Mouse (Mus musculus) ES-E14 (cell line): Measurements from ENCODE around the gene Ms4a1. TPM values are rescaled to one million over a fixed set of nuclear protein-coding genes. Genes with fewer than 3 reads are reported as not detected.
A peak's percentile ranks its signal among the peaks of the same experiment; 100 is the strongest.
"Not testable (repeated sequence)": the region's sequence is repeated elsewhere in the genome, so short reads cannot be mapped to it uniquely, and the experiment has no call there.

Source experiments
- DNase-seq: peaks from one replicate; pipeline ENCODE4 v3.0.0-alpha.2; 2013; ENCODE audit warnings: low read depth, low spot score
- H3K27ac ChIP-seq: 2 replicates; pipeline ENCODE4 v1.5.1; 2012; ENCODE audit warnings: low read depth, mild to moderate bottlenecking, low read length, moderate library complexity, mixed read lengths; ENCODE audit not compliant: poor library complexity, insufficient read depth, severe bottlenecking
- H3K36me3 ChIP-seq: 2 replicates; pipeline ENCODE4 v1.6.1; 2012; ENCODE audit warnings: mild to moderate bottlenecking, low read length, moderate library complexity, mixed read lengths; ENCODE audit not compliant: control insufficient read depth, poor library complexity, insufficient read depth, severe bottlenecking
- H3K4me1 ChIP-seq, 2 experiments: fragments of 150-350 bp in 1 of 2; sonication (generic) in 1 of 2; 2 replicates each; pipeline ENCODE4 v1.6.1; 2012; ENCODE audit warnings: low read length in 2 of 2, mild to moderate bottlenecking in 1 of 2, mixed read lengths in 1 of 2; ENCODE audit not compliant: control insufficient read depth in 2 of 2, insufficient read depth in 2 of 2, poor library complexity in 1 of 2
- H3K4me3 ChIP-seq, 2 experiments: fragments of 150-350 bp in 1 of 2; sonication (generic) in 1 of 2; 2 replicates each; pipeline ENCODE4 v1.5.1; 2012; ENCODE audit warnings: low read length in 2 of 2, low read depth in 1 of 2, mild to moderate bottlenecking in 1 of 2, mixed read lengths in 1 of 2; ENCODE audit not compliant: insufficient read depth in 1 of 2, poor library complexity in 1 of 2, severe bottlenecking in 1 of 2
- H3K9ac ChIP-seq: 2 replicates; pipeline ENCODE4 v1.6.1; 2012; ENCODE audit warnings: low read depth, mild to moderate bottlenecking, low read length, mixed read lengths; ENCODE audit not compliant: poor library complexity, insufficient read depth, severe bottlenecking
- H3K9me3 ChIP-seq: fragments of 150-350 bp; sonication (generic); 2 replicates; pipeline ENCODE4 v1.6.1; 2012; ENCODE audit warnings: low read depth, mild to moderate bottlenecking, low read length; ENCODE audit not compliant: control insufficient read depth, insufficient read depth
- CHD2 ChIP-seq: IDR thresholded peaks from 2 replicates; pipeline ENCODE4 v1.6.1; 2014; ENCODE audit warnings: mild to moderate bottlenecking, low read depth, low read length, inconsistent platforms
- HCFC1 ChIP-seq: IDR thresholded peaks from 2 replicates; pipeline ENCODE4 v1.6.1; 2012; ENCODE audit warnings: low read length, inconsistent platforms, borderline replicate concordance; ENCODE audit not compliant: insufficient read depth
- MAFK ChIP-seq: IDR thresholded peaks from 2 replicates; pipeline ENCODE4 v1.6.1; 2014; ENCODE audit warnings: mild to moderate bottlenecking, low read depth, low read length, inconsistent platforms; ENCODE audit not compliant: insufficient read depth
- ZC3H11A ChIP-seq: IDR thresholded peaks from 2 replicates; pipeline ENCODE4 v1.6.1; 2012; ENCODE audit warnings: low read depth, mild to moderate bottlenecking, inconsistent platforms, low read length, borderline replicate concordance
- ZNF384 ChIP-seq: IDR thresholded peaks from 2 replicates; pipeline ENCODE4 v1.6.1; 2012; ENCODE audit warnings: low read depth, low read length, inconsistent platforms
- in situ Hi-C, 2 experiments: fragments of 600-800 bp; cut with MboI; formaldehyde crosslinking; loops; one replicate each; pipeline ENCODE4 v1.15.1; 2025; ENCODE audit warnings: low sequenced_read_pairs in 2 of 2, inconsistent platforms in 1 of 2; ENCODE audit not compliant: unreplicated experiment in 2 of 2
- total RNA-seq: library from RNA; depleted of rRNA; stranded (reverse); fragments of 300-350 nt; gene quantifications from 2 replicates; pipeline ENCODE4 v1.2.3, GENCODE M21; 2012; rRNA removed

Ms4a1 gene
- total RNA-seq, result 0.11 and 0.62 TPM in 2 replicates

DNA sequence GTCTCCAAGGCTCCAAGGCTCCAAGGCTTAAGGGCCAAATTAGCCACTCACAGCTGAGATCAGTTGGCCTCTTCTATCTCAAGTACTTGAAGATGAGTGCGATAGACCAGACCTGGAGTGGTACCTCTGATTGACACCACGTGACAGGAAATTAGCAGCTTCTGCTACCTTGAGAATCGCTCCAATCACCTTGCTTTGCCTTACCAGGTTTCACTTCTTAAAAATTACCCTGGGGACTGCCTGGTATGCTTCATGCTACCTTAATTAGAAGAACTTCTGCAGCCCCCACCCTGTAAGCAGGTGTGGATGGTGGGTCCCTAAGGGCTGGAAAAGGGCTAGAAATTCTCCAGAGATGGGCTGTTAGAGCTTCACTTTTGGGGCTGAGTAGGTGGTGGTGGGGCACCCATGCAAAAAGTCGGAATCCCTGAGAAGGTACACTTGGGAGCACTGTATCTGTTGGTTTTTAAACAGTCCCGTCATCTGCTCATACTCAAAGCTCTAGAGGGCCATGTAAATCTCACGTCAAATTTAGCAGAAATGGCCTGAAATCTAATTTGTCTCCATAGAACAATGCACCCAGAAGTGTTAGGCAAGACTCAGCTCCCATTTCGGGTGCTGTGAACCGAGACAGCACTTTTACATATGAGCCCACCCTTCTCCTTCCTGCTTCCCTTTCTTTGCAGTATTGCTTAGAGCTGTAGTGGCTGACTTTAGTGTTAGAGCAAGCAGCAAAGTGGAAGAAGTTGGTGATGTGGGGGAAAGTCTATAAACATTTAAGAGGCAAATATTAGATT is at the start of gene Ms4a1:
TSS of gene Ms4a1 (minus strand) at position 190 of the 794 bp plus-strand sequence.
- TF ChIP-seq HCFC1, result no peak
- TF ChIP-seq ZC3H11A, result no peak
- TF ChIP-seq CHD2, result no peak
- DNase-seq, result no peak
- Histone ChIP-seq H3K27ac (no peak within 1 kb of the TSS), H3K9ac (no peak within 1 kb of the TSS), H3K36me3 (no peaks in the 10 kb centered on the region), H3K4me1 (no peaks in the 10 kb centered on the region), H3K9me3 (no peaks in the 10 kb centered on the region), H3K4me3 (no peak within 1 kb of the TSS)
- in situ Hi-C loops, result no loop called here

DNA sequence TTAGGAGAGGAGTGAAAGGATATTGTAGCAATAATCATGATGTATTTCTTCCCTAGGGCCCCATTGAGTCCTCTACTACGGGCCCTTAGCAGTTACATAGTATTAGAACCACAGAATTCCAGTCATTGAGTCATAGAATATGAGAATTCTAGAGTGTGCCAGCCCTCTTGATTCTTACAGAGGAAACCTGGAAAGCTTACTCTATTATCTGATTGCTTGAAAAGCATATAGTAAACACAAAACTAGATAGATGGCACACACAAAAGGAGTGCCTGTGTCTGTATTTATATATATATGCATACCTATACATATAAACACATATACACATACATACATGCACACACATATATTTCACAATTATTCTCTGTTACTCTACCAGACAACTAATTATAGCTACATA is 48.3 kb upstream of the Ms4a1 start, which contains the start of gene Ms4a14:
TSS of gene Ms4a14 (minus strand) at position 101 of the 400 bp plus-strand sequence.
- no peaks in the 10 kb centered on the region for H3K9me3 ChIP-seq
- H3K27ac ChIP-seq, result no peak within 1 kb of the TSS
- no peak within 1 kb of the TSS for H3K4me3 ChIP-seq
- no peaks in the 10 kb centered on the region for H3K36me3 ChIP-seq
- in situ Hi-C loops, result no loop called here
- 0 out of 4 replicates have a peak, but pooled peaks cover 2 to 3% of the 10 kb centered on the region in 2 experiments for H3K4me1 ChIP-seq
- no peak within 1 kb of the TSS for H3K9ac ChIP-seq
- no peak for DNase-seq
- TF ChIP-seq ZC3H11A, result no peak
- TF ChIP-seq HCFC1, result no peak
- no peak for TF ChIP-seq CHD2

DNA sequence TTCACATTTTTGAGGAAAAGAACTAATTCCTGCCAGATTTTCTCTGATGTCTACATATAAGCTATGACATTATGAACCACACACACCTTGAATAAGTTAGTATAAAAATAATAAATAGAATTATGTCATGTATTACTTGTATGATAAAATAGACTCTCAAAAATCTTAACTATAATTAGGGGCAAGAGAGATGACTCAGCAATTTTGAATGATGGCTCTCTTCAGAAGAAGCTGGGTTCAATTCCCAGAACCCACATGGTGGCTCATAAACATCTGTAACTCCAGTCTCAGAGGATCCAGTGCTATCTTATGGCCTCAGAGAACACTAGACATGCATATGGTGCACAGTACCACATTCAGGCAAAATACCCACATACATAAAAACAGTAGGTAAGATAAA is 42.8 kb upstream of the Ms4a1 start:
- no peak for TF ChIP-seq CHD2
- TF ChIP-seq MAFK, result peak; percentile 80
- no peak for TF ChIP-seq ZC3H11A
- TF ChIP-seq ZNF384, result no peak
- H3K27ac ChIP-seq, result no peak overlapping the region

DNA sequence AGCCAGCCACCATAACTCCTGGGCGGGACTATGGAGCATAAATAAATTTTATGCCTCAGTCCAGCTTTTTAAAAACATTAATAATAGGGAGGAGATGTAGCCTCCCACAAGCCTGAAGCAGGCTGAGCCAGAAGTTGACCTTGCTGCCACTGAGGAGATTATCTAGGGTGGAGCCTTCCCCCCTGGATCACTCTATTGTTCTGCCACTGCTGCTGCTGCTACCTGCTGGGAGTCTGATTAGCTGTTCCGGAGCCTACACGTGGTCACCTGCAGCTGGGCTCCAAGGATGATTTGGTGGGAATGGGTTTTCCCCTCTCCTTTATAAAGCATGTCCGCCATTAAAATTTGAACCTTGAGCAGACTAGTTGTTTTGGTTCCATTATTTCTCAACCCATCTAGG is 33.5 kb upstream of the Ms4a1 start:
- peak overlapping the region; percentile 14 to 38; a peak in 3 of 4 replicates for H3K4me3 ChIP-seq
- H3K4me1 ChIP-seq, result peaks cover 0 to 15% of the 10 kb centered on the region in 2 experiments; a peak in 1 of 4 replicates
- peak; percentile 68 for DNase-seq
- H3K27ac ChIP-seq, result peak overlapping the region; percentile 99
- in situ Hi-C loops, H3K9me3 ChIP-seq, H3K36me3 ChIP-seq: not testable (repeated sequence)
- H3K9ac ChIP-seq, result peak overlapping the region; percentile 57; the same call in 1 of the 2 replicates
- TF ChIP-seq CHD2, result 0 out of 2 replicates have a peak, but pooled peaks have one; percentile 45

More for the DNA sequence above, 42.8 kb upstream of the Ms4a1 start:
- Histone ChIP-seq H3K9ac (no peak overlapping the region), H3K4me1 (peaks cover 4 to 7% of the 10 kb centered on the region in 2 experiments; a peak in 2 of 4 replicates), H3K9me3 (no peaks in the 10 kb centered on the region), H3K4me3 (no peak overlapping the region), H3K36me3 (no peaks in the 10 kb centered on the region)
- in situ Hi-C loops, result no loop called here
- no peak for DNase-seq

DNA sequence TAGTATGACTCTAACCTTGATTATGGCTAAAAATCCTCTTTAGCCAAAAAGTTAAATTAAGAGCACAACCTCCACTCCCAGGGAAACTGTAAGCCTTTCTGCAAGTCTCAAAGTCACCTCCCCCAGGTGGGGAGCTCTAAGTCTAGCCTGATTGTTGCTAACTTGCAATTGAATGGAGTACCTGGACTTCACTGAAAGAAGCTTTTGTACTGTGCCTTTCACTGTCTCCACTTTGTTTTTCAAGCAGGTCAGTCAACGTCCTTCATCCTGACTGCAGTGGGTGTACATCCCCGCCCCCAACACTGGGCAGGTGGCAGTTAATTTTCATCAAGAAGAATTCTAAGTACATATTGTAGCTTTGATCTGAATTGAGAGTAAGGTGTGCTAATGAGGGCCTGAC is 32.9 kb upstream of the Ms4a1 start:
- in situ Hi-C loops, result no loop called here
- TF ChIP-seq CHD2 (0 out of 2 replicates have a peak, but pooled peaks have one; percentile 56), ZNF384 (no peak)
- Histone ChIP-seq H3K27ac (peak overlapping the region; percentile 99), H3K9ac (peak overlapping the region; percentile 57; the same call in 1 of the 2 replicates), H3K36me3 (peaks cover 2% of the 10 kb centered on the region; the same call in 1 of the 2 replicates), H3K9me3 (no peaks in the 10 kb centered on the region), H3K4me3 (peak overlapping the region; percentile 14 to 38; a peak in 3 of 4 replicates), H3K4me1 (peaks cover 0 to 20% of the 10 kb centered on the region in 2 experiments; a peak in 1 of 4 replicates)
- DNase-seq, result peak; percentile 74

DNA sequence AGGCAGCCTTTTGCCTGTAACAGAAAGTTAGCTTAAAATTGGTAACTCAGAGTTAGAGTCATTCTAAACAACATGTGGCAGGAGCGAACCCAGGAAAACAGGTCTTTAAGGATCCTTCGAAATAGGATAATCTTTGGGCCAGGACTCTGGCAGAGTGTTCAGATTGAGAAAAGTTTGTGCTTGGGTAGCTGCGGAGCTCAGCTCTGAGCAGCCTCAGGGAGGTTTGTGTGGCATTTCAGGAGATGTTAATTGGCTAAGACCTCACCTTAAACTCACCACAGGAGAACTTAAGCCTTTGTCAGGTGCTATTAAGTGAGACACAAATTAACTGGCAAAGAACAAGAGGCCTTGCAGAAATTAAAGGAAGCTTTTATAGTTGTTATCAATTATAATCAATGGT is 27.6 kb upstream of the Ms4a1 start:
- DNase-seq, in situ Hi-C loops, H3K36me3 ChIP-seq, H3K9me3 ChIP-seq: not testable (repeated sequence)
- Histone ChIP-seq H3K4me1 (peaks cover 0 to 11% of the 10 kb centered on the region in 2 experiments; a peak in 1 of 4 replicates), H3K9ac (peak overlapping the region; percentile 74), H3K4me3 (peak overlapping the region; percentile 59 to 75), H3K27ac (peak overlapping the region; percentile 90)
